Mouse (Mus musculus) embryonic facial prominence, embryonic 15.5 days (tissue): ENCODE measurements around the gene Cog5. TPM values are rescaled to one million over a fixed set of nuclear protein-coding genes. Genes with fewer than 3 reads are reported as not detected.
A peak's percentile ranks its signal among the peaks of the same experiment; 100 is the strongest.

Source experiments
- ATAC-seq: fragments of 200-750 bp; cut with Nextera tagmentation; 2 replicates; pipeline ENCODE4 v1.8.0; 2017; ENCODE audit warnings: low read depth, moderate TSS enrichment; ENCODE audit not compliant: insufficient number of reproducible peaks, low FRiP score, low TSS enrichment
- H3K27ac ChIP-seq: fragments of 300-500 bp; sonication (generic); replicated peaks from 2 replicates; pipeline ENCODE4 v1.5.1; 2015; ENCODE audit warnings: mild to moderate bottlenecking, inconsistent platforms
- H3K27me3 ChIP-seq: fragments of 300-500 bp; sonication (generic); 2 replicates; pipeline ENCODE4 v1.6.1; 2015; ENCODE audit warnings: inconsistent platforms
- H3K36me3 ChIP-seq: fragments of 300-500 bp; sonication (generic); 2 replicates; pipeline ENCODE4 v1.6.1; 2015; ENCODE audit warnings: mild to moderate bottlenecking, inconsistent platforms
- H3K4me1 ChIP-seq: fragments of 300-500 bp; sonication (generic); 2 replicates; pipeline ENCODE4 v1.6.1; 2015; ENCODE audit warnings: inconsistent platforms
- H3K4me2 ChIP-seq: fragments of 300-500 bp; sonication (generic); replicated peaks from 2 replicates; pipeline ENCODE4 v1.6.1; 2015; ENCODE audit warnings: mild to moderate bottlenecking, inconsistent platforms
- H3K4me3 ChIP-seq: fragments of 300-500 bp; sonication (generic); replicated peaks from 2 replicates; pipeline ENCODE4 v1.5.1; 2015; ENCODE audit warnings: mild to moderate bottlenecking, inconsistent platforms
- H3K9ac ChIP-seq: fragments of 300-500 bp; sonication (generic); 2 replicates; pipeline ENCODE4 v1.6.1; 2015; ENCODE audit warnings: inconsistent platforms
- H3K9me3 ChIP-seq: fragments of 300-500 bp; sonication (generic); replicated peaks from 2 replicates; pipeline ENCODE4 v1.6.1; 2016; ENCODE audit warnings: inconsistent platforms
- WGBS: fragments of 180-500 bp; shearing (Covaris S2); methylation state at CpG from one replicate; pipeline ENCODE4 v1.1.7; 2015; 5-methylcytosine and 5-hydroxymethylcytosine counted together
- polyA plus RNA-seq: library from polyadenylated mRNA; unstranded; fragments of >200 nt; fragmentation: Nextera tagmentation; extraction: Ambion mirVana; gene quantifications from 2 replicates; pipeline ENCODE4 v1.2.1, GENCODE M21; 2015

Cog5 gene
- polyA plus RNA-seq, 1 experiment from 2014 or later = 27.6 TPM

DNA sequence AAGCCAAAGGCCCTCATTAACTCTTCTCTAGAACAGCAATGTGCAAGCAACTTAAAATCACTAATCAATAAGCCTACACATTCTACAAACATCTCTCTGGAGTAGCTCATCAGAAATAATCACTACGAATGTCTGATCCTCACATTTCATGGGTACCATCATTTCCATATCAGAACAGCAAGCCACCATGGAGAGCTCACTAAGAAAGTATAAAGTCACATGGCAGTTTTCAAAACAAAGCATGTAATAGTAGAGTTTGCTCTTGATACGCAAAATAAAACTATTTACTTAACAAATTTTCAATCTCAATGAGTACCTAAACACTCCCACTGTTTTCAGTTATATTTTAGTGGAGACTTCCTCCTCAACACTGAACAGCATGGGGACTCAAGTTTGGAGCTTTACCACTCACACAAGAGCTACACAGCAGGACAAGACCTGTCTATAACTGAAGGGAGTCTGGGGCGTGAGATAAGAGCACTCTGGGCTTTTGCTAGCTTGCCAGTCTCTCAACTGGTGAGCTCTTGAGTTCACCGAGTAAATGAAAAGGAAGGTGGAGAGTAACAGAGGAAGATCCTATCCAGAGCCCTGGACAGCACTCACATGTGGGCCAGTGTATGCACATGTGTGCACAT, 288.5 kb downstream of the Cog5 start:
- 94% methylated on average over 4 of the region's 4 CpGs for WGBS
- H3K9me3 ChIP-seq = no peaks in the 10 kb centered on the region

DNA sequence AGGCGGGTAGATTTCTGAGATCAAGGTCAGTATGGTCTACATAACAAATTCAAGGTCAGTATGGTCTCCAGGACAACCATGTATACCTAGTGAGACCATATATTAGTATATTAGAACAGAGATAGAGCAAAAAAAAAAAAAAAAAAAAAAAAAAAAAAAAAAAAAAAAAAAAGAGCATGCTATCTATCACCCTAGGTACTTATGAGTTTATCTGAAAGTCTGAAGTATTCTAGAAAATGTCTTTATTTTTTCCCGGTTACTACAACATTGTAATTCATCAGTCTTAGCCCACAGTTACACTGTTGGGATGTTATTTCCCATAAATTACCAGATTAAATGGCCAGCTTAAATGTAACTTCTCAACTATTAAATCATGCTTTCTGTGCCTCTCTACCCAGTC, 289.7 kb downstream of the Cog5 start:
- H3K36me3 ChIP-seq = peaks cover 30% of the 10 kb centered on the region
- H3K4me2 ChIP-seq = no peak overlapping the region
- H3K27me3 ChIP-seq = no peaks in the 10 kb centered on the region
- WGBS = 91% methylated on average over 2 of the region's 2 CpGs
- no peaks in the 10 kb centered on the region for H3K9me3 ChIP-seq
- no peak overlapping the region for H3K9ac ChIP-seq
- H3K27ac ChIP-seq = no peak overlapping the region
- no peak for ATAC-seq
- H3K4me1 ChIP-seq = no peaks in the 10 kb centered on the region
- H3K4me3 ChIP-seq = no peak overlapping the region

More for the DNA sequence above, 288.5 kb downstream of the Cog5 start:
- Histone ChIP-seq H3K9ac (no peak overlapping the region), H3K36me3 (peaks cover 42% of the 10 kb centered on the region), H3K4me1 (no peaks in the 10 kb centered on the region), H3K27me3 (no peaks in the 10 kb centered on the region), H3K4me3 (no peak overlapping the region), H3K4me2 (no peak overlapping the region), H3K27ac (no peak overlapping the region)
- ATAC-seq = no peak

DNA sequence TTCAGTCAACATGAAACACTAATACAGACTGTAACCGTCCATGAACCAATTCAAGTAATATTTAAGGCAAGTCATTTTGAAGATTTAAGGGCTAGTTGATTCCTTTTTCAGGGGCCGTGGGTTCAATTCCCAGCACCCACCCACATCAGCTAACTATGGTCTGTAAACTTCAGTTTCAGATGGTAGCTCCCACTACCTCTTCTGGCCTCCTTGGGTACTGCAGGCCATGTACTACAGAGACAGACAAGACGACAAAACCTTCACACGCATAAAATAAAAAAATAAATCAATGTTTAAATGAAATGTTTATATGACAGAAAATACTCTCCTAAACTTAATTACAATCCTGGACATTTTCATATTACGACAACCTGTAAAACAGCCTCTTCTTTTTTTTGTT, 292.8 kb downstream of the Cog5 start:
- WGBS = 90% methylated on average over 5 of the region's 5 CpGs
- no peak overlapping the region for H3K4me3 ChIP-seq

DNA sequence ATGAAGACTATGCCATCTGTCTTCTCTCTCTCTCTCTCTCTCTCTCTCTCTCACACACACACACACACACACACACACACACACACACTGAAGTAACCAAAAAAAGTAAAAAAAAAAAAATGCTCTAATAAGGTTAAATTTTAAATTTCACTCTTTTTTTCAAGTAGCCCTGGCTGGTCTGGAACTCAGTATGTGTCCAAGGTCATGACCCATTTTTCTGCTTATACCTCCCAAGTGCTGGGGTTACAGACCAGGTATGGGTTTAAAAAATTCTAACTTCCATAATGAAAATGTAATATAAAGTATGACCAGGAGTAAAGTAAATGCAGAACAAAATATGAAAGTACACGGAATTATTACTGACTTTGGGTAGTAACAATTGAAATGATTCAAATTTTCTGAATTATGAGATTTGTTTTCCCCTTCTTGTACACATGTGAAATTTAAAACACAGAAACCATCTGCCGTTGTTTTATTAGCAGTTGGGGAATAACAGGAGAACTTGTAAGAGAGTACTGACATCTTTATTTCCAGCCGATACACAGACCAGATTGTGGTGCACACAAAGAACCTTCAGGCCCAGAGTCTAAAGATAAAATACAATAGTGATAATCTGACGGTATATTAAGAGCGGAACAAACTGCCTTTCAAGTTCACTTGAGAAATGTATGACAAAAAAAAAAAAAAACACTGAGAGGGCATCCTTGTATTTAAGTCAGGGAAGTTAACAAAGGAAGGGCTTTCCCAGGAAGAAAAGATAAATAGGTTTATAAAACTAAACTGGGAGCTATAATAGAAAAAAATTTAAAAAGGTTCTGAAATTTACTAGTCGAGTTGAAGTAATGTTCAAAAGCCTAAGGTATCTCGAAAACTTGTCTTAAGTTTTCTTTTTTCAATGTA, 293.7 kb downstream of the Cog5 start:
- no peaks in the 10 kb centered on the region for H3K27me3 ChIP-seq
- peak overlapping the region; percentile 99 for H3K27ac ChIP-seq
- H3K4me1 ChIP-seq = no peaks in the 10 kb centered on the region
- peak overlapping the region; percentile 84; the same call in 1 of the 2 replicates for H3K9ac ChIP-seq
- 19% methylated on average over 7 of the region's 7 CpGs for WGBS
- peaks cover 5% of the 10 kb centered on the region for H3K36me3 ChIP-seq
- ATAC-seq = no peak
- H3K4me3 ChIP-seq = peak overlapping the region; percentile 87
- H3K4me2 ChIP-seq = peak overlapping the region; percentile 60
- no peaks in the 10 kb centered on the region for H3K9me3 ChIP-seq

More for the DNA sequence above, 292.8 kb downstream of the Cog5 start:
- no peaks in the 10 kb centered on the region for H3K27me3 ChIP-seq
- no peaks in the 10 kb centered on the region for H3K9me3 ChIP-seq
- H3K36me3 ChIP-seq = peaks cover 14% of the 10 kb centered on the region
- H3K4me1 ChIP-seq = no peaks in the 10 kb centered on the region
- ATAC-seq = no peak
- H3K27ac ChIP-seq = no peak overlapping the region
- no peak overlapping the region for H3K4me2 ChIP-seq
- H3K9ac ChIP-seq = no peak overlapping the region

- H3K27me3 ChIP-seq = no peaks in the 10 kb centered on the region
- WGBS = under 1% methylated on average over 57 of the region's 58 CpGs
- peak overlapping the region; percentile 87 for H3K4me3 ChIP-seq
- peak overlapping the region; percentile 84 for H3K9ac ChIP-seq
- ATAC-seq = peak; percentile 82
- peak overlapping the region; percentile 60 for H3K4me2 ChIP-seq
- no peaks in the 10 kb centered on the region for H3K4me1 ChIP-seq
- H3K27ac ChIP-seq = peak overlapping the region; percentile 99
- no peaks in the 10 kb centered on the region for H3K9me3 ChIP-seq
- H3K36me3 ChIP-seq = no peaks in the 10 kb centered on the region
These were observed 294.6 kb downstream of the Cog5 start for GRCm38 (mm10) chr12:31949193-31949741.

DNA sequence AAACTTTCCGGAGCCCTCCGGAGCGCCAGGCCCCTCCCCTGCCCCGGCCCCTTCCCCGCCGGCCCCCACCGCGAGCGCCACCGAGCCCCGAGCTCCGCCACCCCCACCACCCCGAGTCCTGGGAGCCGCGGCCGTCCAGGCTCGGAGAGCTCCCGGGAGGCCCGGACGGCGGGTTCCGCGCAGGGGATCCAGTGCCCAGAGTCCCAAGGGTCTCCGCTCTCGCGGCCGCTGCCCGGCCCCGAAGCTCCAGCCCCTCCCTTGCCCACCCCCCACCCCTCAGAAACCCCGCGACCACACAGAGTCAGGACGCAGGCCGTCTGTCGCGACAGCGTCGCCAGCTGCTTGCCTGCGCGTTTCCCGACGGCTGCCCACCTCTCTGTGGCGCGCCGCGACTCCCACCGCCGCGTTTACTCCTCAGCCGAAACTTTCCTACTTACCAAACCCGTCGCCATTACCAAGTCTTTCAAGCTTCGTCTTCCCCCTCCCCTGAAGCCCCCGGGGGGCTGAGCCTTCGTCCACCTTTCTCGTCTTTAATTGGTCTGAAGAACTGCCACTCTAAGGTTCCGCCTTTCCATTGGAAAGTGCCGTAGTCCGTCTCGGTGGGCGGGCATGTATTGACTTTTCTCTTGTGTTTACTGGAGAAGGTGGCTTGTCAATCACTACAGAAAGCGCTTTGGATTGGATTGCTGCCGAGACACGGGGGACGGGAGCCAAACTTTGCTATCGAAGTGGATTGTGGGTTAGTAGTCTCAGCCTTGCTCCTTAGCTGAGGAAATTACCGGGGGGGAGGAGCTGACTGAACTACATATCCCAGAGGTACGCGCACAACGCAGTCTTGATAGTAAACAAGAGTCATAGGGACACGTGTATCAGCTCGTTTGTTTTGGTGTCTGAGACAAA, 295.3 kb downstream of the Cog5 start, which contains the start of gene Hbp1:
Gene Hbp1, minus strand, starts transcription at position 777 of the 900 bp plus-strand sequence.
- Histone ChIP-seq H3K9me3 (no peaks in the 10 kb centered on the region), H3K4me3 (peak within 1 kb of the TSS; percentile 87), H3K27me3 (no peaks in the 10 kb centered on the region), H3K4me1 (no peaks in the 10 kb centered on the region), H3K9ac (peak within 1 kb of the TSS; percentile 84), H3K36me3 (no peaks in the 10 kb centered on the region), H3K27ac (peak within 1 kb of the TSS; percentile 99), H3K4me2 (peak within 1 kb of the TSS; percentile 80)
- ATAC-seq = peak; percentile 97
- under 1% methylated on average over 70 of the region's 71 CpGs for WGBS

DNA sequence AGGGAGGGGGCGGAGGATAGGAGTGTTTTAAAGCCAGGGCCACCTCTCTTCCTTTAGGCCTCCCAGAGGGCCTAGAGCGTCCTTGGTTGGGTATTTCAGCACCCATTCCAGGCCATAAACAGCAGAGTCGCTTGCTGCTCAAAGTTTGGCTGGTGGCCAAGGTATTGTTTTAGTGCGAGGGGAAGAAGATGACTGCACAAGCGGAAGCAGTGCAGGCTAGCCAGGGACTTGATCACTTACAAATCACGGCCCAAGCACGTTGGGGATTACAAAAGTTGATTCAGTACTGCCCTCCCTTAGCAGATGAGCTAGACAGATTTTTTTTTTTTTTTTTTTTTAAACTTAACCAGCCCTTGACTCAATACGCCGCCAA, 296.0 kb downstream of the Cog5 start:
- ATAC-seq = no peak
- Histone ChIP-seq H3K36me3 (no peaks in the 10 kb centered on the region), H3K4me2 (peak overlapping the region; percentile 80), H3K4me3 (peak overlapping the region; percentile 53), H3K27me3 (no peaks in the 10 kb centered on the region), H3K9me3 (no peaks in the 10 kb centered on the region), H3K9ac (peak overlapping the region; percentile 47), H3K4me1 (no peaks in the 10 kb centered on the region), H3K27ac (peak overlapping the region; percentile 88)
- WGBS = 5% methylated on average over 9 of the region's 9 CpGs

DNA sequence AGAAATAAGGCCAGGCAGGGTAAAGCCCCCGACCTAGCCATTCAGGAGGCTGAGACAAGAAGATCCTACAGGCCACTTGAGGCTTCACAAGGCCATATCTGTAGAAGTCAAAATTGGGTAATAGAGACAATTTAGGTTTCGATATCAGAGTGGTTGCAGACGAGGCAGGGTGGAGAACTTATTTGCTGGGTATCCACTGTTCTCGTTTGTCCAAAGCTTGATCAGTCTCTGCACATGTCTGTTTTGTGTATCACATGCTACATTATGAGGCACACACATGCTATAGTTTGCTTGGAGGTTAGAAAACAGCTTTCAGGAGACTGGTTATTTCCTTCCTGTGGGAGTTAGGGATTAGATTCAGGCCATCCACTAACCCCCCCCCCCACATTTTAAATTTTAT, 301.2 kb downstream of the Cog5 start:
- no peak for ATAC-seq
- Histone ChIP-seq H3K9me3 (no peaks in the 10 kb centered on the region), H3K4me1 (no peaks in the 10 kb centered on the region), H3K9ac (no peak overlapping the region), H3K27ac (no peak overlapping the region), H3K4me2 (no peak overlapping the region), H3K4me3 (no peak overlapping the region), H3K36me3 (no peaks in the 10 kb centered on the region), H3K27me3 (no peaks in the 10 kb centered on the region)
- 77% methylated on average over 4 of the region's 4 CpGs for WGBS

- Histone ChIP-seq H3K27me3 (no peaks in the 10 kb centered on the region), H3K4me1 (0 out of 2 replicates have a peak, but pooled peaks cover 4% of the 10 kb centered on the region), H3K9me3 (no peaks in the 10 kb centered on the region), H3K4me2 (no peak overlapping the region), H3K36me3 (no peaks in the 10 kb centered on the region), H3K4me3 (no peak overlapping the region), H3K27ac (no peak overlapping the region), H3K9ac (no peak overlapping the region)
- WGBS = 79% methylated on average over 6 of the region's 6 CpGs
- no peak for ATAC-seq
These were observed 309.4 kb downstream of the Cog5 start for GRCm38 (mm10) chr12:31964074-31964473.

DNA sequence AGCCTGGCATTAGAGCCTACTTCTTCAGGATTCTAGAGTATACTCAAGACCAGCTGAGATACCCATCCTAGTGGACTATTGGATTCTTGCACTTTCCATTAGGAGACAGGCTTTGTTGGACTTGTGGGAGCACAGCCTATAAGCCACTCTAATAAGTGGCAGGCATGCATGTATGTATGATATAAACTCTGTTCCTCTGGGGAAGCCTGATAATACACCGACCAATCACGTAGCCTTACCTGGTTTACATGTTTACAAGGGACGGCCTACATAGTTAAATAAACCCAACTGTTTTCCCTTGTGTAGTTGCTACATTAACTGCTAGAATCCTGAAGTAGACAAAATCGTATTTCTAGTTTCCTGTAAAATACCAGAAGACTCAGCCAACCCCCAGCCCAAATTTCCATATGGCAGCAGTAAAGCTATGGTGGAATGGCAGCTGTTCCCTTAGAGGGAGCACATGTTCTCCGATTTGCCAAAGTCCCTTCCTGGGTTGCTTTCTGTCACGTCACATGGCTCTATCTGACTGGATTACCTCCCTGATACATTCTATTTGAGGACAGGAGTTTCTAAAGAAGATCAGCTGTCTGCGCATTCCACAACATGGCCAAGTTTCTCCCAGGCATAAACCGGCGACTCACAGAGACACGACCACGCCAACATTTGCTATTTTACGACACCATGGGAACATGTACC, 311.0 kb downstream of the Cog5 start:
- H3K27me3 ChIP-seq = no peaks in the 10 kb centered on the region
- no peak overlapping the region for H3K4me2 ChIP-seq
- H3K9me3 ChIP-seq = no peaks in the 10 kb centered on the region
- H3K4me3 ChIP-seq = no peak overlapping the region
- no peak overlapping the region for H3K27ac ChIP-seq
- H3K4me1 ChIP-seq = 0 out of 2 replicates have a peak, but pooled peaks cover 4% of the 10 kb centered on the region
- 80% methylated on average over 12 of the region's 12 CpGs for WGBS
- no peak overlapping the region for H3K9ac ChIP-seq
- H3K36me3 ChIP-seq = no peaks in the 10 kb centered on the region
- no peak for ATAC-seq
